Mouse (Mus musculus): ENCODE data around the gene Plekha6.

Gene Plekha6

DNA sequence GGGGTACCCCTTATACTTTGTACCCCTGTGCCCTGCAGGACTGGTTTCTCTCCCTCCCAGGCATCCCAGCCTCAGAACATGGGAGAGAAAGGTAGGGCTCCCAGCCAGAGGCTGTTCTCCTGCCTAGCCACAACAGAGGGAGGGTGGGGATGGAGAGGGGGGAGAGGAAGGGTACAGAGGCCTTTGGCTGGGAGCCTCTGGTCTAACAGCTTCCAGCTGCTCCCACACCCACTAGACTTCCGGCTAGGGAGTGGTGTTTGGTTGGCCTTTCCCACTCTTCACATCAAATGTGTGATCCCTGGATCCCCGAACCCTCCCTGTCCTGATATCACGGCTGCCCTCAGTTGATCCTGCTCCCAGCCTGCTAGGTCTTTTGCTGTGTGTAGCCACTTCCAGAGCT is 76.9 kb downstream of the Plekha6 start:
- in situ Hi-C loops (cut with MboI, MseI) = no loop called here

DNA sequence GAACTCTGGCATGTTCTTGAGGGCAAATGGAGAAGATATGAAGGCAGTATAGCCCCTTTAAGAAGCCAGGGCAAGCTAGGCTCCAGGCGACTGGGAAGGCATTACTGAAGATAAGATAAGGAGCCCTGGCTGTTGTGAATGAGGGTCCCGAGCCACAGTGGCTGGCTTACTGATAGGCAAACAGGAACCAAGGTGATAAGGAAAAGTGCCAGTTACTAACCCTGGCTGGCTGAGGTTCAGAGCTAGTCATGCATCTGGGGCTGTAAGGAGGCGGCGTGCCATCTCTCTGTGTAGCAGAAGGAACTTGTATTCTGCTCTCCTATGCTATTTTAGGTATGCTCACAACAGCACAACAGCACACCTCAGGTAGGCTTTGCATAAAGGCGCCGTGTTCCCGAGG is 80.7 kb downstream of the Plekha6 start:
- in situ Hi-C loops (cut with MboI, MseI) = no loop called here

DNA sequence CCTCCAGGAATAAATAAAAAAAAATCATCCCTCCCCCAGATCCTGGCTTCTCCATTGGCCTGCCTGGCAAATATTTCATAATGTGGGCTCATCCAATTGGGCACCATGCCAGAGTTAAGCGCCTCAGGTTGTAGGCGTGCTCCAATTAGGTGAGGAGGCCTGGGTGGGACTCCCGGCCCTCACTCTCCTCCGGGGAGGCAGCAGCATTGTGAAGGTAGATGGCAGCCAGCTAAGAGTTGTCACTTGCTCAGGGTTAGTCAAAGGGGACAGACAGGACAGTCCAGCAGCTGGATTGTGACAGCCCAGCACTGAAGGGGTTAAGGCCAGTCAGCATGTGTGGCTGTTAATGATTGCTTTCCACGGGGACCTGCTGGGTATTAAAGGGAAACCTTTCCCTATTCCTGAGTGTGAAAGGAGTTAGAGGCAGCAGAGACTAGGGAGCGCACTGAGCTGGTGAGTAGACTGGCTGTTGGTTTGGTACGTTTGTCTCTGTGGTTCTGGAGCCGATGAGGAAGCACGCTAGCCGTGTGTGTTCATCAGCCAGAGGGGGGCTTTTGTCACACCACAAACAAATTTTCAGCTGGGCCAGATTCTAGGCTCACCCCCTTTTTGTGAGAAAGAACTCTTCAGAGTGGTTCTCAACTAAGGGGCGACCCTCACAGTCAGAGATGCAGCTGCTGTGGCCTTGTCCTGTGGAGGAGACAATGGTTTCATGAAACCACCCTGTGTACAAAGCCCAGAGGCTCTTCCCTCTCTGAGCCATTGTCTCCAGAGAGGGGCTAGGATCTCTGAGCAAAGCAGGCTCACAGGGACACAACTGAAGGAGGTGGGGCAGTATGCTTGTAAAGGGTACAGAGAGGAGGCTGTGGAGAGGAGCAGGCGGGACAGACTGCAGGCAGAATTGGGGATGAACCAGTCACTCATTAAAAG is 81.9 kb downstream of the Plekha6 start:
- in situ Hi-C loops (cut with MboI, MseI) = no loop called here

DNA sequence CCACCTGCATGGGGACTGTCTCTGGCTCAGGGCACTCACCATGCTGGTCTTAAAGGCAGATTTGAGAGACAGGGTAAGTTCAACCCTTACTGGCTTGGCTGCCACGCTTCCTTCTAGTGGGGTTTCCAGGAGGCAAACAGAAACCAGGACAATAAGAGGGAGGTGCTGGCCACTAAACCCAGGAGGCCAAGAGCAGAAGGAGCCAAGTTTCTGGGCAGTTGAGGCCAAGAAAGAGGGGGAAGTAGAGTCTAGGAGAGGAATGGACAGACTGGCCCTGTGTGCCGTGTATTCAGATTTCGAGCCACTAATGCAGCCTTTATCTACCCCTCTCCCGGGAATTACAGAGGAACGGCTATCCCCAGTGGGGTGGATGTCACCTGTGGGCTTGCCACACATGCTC is 83.2 kb downstream of the Plekha6 start:
- in situ Hi-C loops (cut with MboI, MseI) = no loop called here

DNA sequence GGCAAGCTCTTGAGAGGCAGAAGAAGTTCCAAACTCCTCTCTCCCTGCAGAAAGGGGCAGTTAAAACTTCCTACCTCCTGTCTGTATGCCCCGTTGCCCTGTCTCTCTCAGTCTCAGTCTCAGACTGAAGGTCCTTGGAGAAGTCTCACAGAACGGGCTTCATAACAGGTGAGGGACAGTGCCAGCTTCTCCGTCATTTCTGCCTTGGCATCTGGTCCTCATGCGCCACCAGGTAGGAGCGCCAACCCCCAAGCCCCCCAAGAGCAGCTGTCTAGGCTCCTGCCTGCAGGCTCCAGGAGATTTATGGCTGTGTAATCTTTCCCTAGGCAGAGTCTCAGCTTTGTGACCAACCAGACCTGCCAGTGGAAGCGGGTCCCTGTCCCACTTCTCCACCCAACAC is 86.8 kb downstream of the Plekha6 start:
- in situ Hi-C loops (cut with MboI, MseI) = no loop called here

DNA sequence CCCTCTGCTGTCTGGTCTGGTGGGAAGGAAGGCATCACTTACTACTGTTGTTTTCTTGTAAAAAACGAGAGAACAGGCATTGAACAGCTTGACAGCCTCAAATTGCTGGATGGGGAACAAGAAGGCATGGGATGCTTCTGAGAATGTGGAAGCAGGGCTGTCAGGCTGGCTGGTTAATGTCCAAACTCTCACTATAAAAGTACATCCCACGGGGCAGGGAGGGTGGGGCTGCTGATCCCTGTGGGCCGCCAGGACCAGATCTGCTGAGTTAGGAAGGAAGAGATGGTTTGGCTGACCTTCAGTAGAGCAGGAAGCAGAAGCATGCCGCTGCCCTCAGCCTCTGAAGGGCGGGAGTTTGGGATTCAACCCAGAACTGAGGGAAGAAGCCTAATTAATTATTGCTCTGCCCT is 87.6 kb downstream of the Plekha6 start:
- in situ Hi-C loops (cut with MboI, MseI) = no loop called here

DNA sequence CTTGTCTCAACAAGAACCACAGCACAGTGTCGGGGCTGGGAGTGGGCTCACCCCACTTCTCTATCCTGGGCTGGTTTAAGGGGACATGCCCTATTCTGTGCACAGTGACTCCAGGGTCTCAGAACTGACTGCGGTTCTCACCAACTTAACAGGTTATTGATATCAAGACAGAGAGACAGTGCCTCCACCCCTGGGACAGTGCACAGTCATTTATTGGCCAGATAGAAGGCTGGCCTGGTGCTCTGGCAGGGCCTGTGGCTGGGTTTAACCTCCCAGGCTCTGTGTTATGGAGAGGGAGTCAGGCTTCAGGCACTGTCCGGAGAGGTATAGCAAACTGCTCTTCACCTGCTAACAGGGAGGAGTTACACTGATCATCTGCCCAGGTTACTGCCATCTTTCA is 88.2 kb downstream of the Plekha6 start:
- in situ Hi-C loops (cut with MboI, MseI) = no loop called here

DNA sequence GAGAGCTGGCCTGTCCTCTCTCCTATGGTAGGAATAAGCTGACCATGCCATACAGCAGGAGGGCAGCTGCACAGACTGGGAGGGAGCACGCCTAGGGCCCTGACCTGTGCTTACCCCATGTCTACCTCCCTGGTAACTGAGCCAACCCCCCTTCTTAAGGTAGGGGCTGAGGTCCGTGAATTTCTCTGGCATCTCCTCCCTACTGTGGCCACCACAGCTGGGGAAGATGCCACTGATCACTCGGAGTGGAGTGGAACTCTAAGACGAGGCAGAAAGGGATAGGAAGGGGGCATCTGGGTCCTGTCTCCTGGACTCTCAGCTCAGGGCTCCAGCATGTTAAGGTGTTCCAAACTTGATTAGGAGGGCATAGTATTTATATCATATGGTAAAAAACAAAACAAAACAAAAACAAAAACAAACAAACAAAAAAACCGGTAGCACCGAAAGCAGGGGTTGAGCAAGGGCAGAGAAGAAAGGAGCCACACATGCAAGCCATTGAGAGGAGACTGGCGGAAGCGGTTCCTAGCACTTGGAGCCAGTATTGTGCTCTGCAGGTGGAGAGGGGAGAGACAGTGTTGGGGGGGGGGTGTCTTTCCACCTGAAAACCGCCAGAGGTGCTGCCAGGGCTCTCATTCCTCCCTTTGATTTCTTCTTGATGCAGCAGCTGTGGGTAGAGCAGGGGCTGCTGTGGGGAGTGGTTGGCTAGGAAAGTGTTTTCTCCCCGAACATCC is 89.0 kb downstream of the Plekha6 start:
- in situ Hi-C loops (cut with MboI, MseI) = no loop called here

DNA sequence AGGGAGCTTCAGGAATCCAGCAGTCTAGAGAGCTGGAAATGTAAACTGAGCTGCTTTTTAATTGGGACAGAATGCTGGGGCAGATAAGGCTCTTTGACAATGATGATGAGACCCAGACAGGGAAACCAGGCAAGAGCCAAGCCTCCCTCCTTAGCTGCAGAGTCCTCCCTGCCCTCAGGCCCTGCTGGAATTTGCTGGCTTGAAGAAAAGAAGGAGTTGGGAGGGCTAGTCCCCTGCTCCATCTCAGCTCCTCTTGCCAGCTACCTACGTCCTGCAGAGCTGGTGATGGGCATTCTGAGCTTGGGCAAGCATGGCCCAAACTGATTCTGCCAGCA is 89.5 kb downstream of the Plekha6 start:
- in situ Hi-C loops (cut with MboI, MseI) = no loop called here

DNA sequence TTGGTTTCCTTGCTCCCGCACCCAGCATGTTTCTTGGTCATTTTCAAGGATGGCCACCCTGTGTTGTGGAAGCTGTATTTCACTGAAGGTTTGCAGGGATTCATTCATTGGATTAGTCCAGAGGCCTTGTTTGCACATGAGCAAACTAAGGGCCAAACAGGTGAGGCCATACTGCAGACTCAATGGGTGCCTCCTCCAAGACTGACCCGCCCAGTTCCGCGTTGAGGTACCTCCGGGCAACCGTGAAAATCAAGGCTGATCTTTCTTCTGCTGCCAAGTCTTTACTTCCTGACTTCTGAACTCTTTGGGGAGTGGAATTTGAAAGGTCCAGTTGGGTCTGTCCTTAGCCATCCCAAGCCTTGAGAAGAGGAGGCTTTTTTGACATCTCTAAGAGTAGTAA is 90.2 kb downstream of the Plekha6 start:
- in situ Hi-C loops (cut with MboI, MseI) = no loop called here

DNA sequence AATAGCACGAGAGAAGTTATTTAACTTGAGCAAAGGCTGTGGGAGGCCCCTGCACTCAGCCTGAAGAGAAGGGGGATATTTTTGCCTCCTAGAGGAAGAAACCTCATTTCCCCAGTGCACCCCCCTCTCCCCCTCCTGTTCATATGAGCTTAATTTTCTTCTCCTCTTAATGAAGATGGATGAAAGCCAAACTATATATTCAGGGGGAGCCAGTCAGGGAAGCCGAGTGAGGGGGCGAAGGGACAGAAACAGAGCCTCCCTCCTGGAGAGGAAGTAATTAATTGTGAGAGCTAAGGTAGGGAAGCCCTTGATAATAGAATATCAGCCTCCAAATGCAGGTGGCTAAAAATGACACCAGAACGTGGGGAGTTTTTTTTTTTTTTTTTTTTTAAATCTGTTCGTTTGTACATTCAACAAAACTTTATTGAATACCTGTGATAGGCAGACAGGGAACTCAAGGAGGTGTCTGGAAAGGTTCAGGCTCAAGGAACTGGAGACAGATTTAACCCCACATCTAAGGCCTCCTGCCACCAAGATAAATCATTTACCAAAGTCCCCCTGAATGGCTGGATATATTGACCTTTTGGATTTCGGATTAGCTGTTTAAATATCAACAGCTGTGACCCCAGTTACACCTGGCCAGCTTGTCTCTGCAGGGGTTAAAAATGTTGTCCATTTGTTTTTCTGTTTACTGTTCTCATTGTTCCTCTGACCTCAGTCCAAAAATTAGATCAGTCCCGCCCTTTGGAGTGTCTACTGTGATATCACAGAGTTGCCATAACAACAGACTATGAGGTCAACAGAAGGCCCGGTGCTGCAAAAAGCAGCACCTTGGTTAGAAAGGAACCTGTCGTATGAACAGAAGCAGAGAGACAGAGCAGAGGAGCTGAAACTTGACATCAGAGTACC is 91.1 kb downstream of the Plekha6 start:
- in situ Hi-C loops (cut with MboI, MseI) = no loop called here

DNA sequence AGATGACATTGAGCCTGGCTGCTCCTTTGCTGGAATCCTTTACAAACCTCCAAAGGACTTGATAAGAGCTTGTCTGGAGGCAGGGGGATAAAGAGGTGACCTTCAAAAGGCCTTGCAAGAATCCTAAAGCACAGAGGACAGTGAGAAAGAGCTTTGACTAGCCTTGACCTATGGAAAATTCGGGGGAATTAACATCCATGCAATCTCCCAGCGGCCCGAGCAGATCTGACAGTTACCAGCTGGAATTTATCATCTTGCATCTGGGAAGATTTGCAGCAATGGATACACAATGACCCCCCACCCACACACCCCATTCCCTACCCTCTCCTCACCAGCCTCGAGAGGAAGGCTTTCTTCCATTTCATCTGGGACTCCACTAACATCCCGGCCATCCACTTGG is 91.8 kb downstream of the Plekha6 start:
- in situ Hi-C loops (cut with MboI, MseI) = no loop called here

DNA sequence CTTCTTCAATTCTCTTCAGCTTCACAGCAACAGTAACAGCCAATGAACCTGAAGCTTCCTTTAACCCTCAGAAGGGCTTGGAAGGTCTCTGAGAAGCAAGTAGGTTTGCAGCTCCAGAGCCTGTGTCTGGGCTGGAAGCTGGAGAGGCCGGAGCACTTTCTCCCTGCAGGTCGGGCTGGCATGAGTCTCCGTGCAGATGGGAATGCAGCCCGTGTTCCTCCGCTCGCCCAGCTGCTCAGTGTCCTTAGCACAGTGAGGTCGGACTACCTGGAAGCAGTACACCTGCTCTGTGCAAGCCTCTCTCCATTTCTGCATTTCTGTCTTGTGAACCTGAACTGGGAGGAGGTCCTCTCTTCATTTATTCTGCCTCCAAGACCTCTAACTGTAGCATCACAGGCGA is 92.3 kb downstream of the Plekha6 start:
- in situ Hi-C loops (cut with MboI, MseI) = no loop called here

DNA sequence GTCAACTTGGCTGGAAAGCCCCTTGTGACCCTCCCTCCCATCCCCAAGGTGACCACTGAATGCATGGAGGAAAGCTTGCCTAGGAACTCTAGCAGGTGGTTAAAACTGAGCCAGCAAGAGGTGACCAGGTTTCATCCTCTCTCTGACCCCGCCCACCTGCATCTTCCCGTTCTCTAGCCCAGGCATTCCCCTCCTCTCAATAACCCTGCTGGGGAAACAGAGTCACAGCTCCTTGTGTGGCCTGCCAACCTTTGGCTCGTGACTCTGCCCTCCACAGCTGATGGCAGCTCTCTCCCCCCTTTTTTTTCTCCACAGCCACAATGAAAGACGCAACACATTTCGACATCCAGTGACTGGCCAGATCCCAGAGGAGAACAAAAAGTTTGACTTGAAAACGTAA is 94.7 kb downstream of the Plekha6 start:
- in situ Hi-C loops (cut with MboI, MseI) = no loop called here

DNA sequence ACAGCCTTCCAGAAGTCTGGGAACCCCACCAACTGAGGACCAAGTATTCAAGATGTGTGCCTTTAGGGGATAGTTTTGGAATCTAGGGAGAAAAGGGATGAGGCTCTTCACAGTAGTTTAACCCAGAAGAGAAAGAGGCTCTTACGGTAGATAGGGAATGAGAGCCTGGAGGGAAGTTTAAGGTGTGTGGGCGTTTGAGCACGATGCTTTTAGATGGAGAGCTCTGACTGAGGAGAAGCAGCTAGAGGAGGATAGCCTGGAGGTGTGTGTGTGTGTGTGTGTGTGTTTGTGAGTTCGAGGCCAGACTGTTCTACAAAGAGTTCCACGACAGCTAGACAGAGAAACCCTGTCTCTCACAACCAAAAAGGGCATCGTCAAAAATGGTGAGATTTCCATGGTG is 98.6 kb downstream of the Plekha6 start:
- in situ Hi-C loops (cut with MboI, MseI) = no loop called here

DNA sequence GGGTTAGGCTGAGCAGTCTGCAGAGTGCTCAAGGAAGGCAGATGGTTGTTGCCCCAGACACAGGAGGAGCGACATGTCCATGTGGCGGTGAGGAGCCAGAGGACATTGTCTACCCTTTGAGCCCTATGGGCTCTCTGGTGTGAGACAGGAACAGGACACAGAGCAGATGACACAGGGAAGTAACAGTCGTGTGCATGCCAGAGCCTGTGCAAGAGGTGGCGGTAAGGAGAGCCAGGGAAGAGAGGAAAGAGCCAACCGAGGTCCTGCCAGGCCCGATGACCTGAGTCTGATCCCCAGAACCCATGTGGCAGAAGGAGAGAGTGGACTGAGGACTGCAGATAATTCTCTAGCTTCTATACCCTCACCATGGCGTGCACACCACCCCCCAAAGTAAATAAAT is 99.1 kb downstream of the Plekha6 start:
- in situ Hi-C loops (cut with MboI, MseI) = no loop called here

DNA sequence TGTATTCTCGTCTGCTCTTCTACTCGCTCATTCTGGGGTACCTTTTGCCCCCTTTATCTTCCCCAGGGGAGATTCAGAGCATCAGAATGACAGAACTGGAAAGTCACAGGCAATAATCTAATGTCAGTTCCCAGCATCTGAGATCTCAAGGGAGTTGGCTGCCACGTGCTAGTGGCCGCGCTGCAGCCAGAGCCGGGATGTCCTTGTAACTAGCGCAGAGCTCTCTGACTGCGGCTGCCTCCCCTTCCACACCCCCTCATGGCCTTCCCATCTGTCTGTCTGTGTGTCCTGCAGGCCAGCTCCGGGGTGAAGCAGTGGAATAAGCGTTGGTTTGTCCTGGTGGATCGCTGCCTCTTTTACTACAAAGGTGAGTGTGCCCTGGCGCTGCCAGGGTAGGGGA is 100.4 kb downstream of the Plekha6 start:
- in situ Hi-C loops (cut with MboI, MseI) = no loop called here

DNA sequence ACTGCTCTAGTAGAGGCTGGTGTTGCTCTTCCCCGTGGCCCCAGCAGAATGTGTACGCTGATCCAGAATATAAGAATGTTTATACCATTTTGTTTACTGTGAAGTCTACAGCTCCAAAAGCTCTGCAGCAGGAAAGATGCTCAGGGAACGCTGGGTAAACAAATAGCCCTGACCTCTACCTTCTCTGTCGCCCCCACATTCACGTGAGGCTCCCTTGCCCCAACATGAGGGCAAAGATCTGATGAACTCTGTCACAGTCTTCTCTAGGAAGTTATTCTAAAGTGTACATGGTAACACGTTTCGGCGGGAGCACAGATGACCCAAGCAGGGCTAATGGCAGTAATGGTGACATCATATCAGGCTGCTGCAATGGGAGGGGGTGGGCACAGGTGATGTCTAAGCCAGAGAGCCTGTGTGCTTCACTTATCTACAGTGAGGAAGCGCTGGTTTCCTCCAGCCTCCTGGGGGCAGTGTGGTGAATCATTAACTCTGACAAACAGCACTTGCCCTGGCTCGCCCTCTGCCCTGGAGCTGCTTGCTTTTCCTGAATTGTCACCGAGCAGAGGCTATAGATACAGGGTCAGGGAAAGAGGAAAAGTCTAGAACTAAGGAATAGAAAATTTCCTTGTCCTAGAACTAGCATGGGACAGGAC is 101.2 kb downstream of the Plekha6 start:
- in situ Hi-C loops (cut with MboI, MseI) = no loop called here

DNA sequence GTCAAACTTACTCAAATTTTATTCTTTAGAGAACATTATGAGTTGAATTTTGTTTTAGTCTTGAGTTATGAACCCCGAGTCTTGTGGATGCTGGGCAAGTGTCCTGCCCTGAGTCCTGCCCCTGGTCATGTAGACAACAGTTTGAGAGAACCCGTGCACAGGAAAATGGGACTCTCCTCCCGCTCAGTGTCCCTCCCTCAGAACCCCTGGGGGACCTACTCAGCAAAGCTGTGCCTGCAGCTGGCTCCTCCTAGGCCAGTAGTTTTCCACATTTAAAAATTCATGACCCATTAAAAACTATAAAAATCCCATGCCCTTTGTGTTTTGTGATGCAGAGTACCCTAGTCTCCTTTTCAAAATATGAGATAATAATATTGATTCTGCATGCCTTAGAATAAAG is 103.1 kb downstream of the Plekha6 start:
- in situ Hi-C loops (cut with MboI, MseI) = no loop called here

DNA sequence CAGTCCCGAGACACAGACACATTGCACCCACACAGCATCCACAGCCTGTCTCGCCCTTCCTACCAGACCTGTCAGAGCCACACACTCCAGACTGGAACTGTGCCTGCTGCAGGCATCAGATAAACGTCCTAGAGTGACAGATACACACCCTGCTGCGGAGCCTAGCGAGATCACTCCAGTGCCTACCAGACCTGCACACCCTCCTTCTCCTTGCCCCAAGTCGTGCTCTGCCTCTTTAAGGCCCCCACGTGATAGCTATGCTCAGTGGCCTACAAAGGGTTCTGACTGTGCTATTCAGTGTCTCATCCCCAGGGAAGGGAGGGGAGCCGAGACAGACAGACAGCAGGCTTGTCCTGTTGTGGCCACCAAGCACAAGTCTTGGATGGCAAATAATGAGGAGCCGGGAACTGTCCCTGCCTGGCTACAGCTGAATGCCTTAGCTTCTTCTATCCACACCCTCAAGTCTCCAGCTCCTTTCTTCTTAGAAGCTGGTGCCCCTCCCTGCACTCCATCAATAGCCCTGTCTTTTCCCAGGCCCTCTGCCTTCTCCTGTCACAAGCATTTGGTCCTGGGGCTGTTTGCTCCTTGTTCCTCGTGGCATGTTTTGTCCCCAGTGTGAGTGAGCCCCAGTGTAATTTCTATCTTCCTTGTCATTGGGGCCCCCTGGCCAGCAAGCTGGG is 103.9 kb downstream of the Plekha6 start:
- in situ Hi-C loops (cut with MboI, MseI) = no loop called here

DNA sequence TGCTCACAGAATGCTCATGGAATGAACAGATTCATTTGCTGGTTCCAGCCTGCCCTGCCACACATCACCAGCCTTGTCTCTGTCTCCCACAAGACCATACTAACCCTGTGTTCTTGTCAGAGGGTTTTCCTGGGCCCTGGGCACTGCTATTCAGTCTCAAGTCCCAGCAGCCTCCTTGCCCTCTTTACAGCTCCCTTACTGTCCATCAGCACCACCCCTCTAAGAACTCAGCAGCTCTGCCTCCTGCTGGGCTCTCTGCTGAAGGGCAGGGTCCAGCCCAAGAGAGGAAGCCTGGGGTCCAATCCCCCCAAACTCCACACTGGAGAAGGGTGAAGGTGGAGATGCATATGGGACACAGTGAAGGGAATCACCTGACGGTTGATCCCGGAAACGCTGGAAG is 104.5 kb downstream of the Plekha6 start:
- in situ Hi-C loops (cut with MboI, MseI) = no loop called here

Measured in regulatory T cell (primary cell).